Mouse (Mus musculus) gastrocnemius, postnatal 14 days (tissue): Measurements from ENCODE around the gene Pif1. TPM values are rescaled to one million over a fixed set of nuclear protein-coding genes. Genes with fewer than 3 reads are reported as not detected.

Source experiments
- DNase-seq: peaks from one replicate; pipeline ENCODE4 v3.0.0; 2021; ENCODE audit warnings: mixed read lengths
- intact Hi-C: fragments of 180-260 bp; cut with DNase I; formaldehyde crosslinking; loops from one replicate; pipeline ENCODE4 v1.15.1; 2025; ENCODE audit warnings: low total_unique reads
- total RNA-seq, 2 experiments: library from RNA; stranded (reverse); gene quantifications; 2 replicates each; pipeline ENCODE4 v1.2.3; 2021

Gene Pif1
- total RNA-seq, 2 experiments from 2014 or later: 0.44 to 0.57 TPM

DNA sequence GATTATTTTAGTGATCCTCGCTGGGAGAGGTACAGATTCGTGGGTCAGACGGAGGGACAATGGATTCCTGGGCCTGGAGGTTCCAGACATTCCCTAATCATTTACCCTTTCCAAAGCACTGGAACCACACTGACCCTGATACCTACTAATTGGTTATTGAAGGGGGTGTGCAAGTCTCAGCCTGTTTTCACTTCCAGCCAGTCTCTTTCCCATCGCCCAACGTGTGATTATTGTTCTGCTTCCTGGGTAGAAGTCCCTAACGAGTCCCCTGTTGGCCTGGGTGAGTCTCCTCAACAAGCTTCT is 261 bp downstream of the Pif1 start:
- no peak for DNase-seq
- intact Hi-C loops: no loop called here

- DNase-seq: peak; percentile 31
- intact Hi-C loops: no loop called here
Observed at GRCm38 (mm10) chr9:65587573-65588358, 806 bp downstream of the Pif1 start.

- intact Hi-C loops: no loop called here
- no peak for DNase-seq
Observed at GRCm38 (mm10) chr9:65589091-65589490, 2.1 kb downstream of the Pif1 start.

DNA sequence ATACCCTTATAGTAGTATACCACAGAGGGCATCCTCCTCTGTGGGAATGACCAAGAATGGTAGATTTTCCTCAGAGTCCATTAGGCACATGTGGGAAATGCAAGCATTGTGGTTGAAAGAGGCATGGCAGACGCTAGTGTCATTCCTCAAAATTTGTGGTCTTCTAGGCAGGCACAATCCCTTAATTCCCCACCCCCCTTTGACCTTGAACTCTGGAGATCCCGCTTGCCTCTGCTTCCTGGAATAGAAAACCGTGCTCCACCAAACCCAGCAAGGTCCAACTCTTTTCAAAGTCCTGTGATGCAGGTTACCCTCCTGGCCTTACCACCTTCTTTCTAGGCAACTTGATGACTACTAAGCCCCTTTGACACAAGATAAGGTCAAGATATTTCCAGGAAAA is 5.8 kb downstream of the Pif1 start:
- intact Hi-C loops: no loop called here

DNA sequence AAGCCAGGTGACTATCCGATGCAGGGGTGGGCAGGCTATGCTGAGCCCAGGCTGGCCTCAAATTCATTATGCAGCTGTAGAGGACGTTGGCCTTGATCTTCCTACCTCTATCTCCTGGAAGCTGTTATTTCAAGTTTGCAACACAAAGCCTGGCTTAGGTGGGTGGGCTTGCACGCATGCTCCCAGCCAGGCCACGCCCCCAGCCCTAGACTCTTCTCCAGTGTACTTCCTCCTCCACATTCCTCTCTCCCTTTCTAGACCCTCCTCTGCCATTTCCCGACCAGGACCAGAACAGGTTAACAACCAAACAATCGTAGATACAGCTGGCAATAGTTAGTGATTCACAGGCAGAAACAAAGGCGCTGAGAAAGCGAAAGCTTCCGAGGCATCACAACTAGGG is 6.6 kb downstream of the Pif1 start:
- DNase-seq: no peak
- intact Hi-C loops: no loop called here

More for the DNA sequence above, 5.8 kb downstream of the Pif1 start:
- no peak for DNase-seq

DNA sequence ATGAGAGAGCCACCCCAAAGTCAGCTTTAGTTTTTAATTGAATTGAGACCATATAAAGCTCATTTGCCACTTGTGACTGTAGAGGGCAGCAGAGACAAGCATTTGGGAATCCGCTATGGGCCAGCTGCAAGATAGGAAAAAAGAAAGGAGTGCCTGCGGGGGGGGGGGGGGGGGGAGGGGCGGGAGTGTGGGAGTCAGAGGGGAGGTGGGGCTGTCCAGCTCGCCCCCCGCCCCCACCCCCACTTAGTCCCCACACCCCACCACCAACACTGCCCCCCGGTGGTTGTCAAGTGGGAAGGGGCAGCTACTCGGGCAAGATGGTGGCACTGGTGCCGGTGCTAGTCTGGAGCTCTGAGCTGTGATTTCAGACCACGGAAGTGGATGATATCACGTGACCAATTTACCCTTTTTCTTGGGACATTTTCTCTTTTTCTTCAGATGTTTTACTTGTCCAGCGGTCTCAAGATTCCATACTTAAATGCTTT is 11.8 kb downstream of the Pif1 start:
- intact Hi-C loops: no loop called here
- no peak for DNase-seq

DNA sequence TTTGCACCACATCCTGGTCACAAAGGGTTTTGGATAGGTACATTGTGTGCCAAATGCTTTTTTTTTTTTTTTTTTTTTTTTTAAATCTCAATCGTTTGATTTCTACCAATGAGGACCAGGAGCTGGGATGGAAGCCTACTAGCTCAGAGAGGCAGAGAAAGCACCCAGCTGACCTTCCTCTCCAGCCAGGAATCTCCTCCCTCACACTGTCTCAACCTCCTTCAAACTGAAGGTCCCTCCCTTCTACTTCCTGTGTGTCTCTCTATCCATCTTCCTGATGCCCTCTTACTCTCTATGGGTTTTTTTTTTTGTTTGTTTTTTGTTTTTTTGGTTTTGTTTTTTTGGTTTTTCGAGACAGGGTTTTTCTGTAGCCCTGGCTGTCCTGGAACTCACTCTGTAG is 14.0 kb downstream of the Pif1 start:
- no peak for DNase-seq
- intact Hi-C loops: no loop called here

GRCm38 (mm10) chr9:65603401-65604102 is 16.6 kb downstream of the Pif1 start:
- intact Hi-C loops: loop anchor here (2.0 kb wide), 1 partner anchor 57 kb away; no protein-coding TSS in a partner anchor
- DNase-seq: no peak

DNA sequence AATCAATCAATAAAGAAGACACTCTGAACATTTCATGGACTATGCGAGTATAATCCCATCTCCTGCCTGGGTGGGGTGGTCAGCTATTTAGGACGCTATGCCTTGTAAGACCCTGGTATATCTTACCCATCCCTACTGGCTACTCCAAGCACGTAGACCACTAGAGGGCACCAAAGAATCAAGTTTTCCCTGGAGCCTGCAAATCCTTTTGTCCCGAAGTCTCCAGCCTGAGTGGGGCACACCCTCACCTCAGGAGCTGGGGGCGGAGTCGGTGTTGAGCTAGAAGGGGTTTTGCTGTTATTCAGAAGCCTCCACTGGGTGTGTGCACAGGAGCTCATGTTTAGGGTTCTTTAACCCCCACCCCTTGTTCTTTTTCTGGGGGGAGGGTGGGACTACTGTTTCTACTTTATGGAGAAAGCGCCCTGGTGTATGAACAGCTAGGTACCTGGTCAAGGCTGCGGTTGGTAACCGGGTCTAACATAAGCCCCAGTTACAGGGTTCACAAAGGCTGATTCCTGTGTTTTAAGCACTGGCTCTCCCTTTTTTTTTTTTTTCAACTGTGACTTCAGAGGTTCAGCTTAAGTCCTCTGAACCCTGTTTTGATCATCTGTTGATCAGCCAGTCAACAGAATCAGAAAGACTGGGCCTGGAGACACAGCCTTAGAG is 18.6 kb downstream of the Pif1 start:
- intact Hi-C loops: loop anchor here (2.0 to 5.0 kb wide), 2 partner anchors 55 to 247 kb away; no protein-coding TSS in a partner anchor
- peak; percentile 57 for DNase-seq

GRCm38 (mm10) chr9:65606321-65607109 is 19.6 kb downstream of the Pif1 start:
- intact Hi-C loops: loop anchor here (5.0 kb wide), 1 partner anchor 246 kb away; no protein-coding TSS in a partner anchor

DNA sequence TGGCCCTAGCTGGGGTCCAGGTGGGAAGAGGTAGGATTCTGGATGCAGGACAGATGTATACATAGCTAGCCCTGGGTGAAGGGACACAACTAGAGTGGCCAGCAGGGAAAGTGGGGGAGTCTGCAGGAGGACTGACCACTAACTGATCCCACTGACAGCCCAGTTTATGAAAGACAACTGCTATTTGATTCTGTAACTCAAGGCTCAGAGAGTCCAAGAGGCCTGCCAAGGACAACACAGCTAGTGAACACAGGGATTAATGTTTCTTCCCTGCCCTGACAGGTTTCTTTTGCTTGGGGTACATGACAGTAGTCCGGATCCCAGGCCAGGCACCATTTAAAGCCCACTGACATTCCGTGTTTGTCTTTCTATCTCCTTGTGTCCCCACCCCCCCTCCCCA is 20.2 kb downstream of the Pif1 start:
- intact Hi-C loops: loop anchor here (5.0 kb wide), 1 partner anchor 245 kb away; no protein-coding TSS in a partner anchor
- DNase-seq: no peak

More at GRCm38 (mm10) chr9:65606321-65607109, 19.6 kb downstream of the Pif1 start:
- DNase-seq: no peak

DNA sequence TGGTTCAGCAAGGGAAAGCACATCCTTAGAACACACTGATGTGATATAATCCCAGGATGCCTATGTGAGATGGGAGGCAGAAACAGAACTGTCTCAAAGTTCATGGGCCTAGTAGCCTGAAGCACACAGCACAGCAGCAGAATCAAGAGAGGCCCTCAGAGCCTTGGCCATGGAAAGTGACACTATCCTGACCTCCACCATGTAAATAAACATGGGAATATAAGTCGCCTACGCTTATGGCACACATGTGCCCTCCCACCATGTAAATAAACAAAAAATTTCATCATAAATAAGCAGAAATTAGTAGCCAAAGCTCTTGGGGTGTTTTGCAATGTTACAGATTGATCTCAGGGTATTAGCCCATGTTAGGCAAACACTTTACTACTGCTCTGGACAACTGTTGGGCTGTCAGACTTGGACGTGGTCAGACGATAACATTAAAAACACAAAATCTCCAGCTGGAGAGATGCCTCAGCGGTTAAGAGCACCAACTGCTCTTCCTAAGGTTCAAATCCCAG is 25.1 kb downstream of the Pif1 start:
- intact Hi-C loops: no loop called here
- no peak for DNase-seq

GRCm38 (mm10) chr9:65613098-65613497 is 26.1 kb downstream of the Pif1 start:
- no peak for DNase-seq
- intact Hi-C loops: no loop called here

GRCm38 (mm10) chr9:65619311-65619710 is 32.4 kb downstream of the Pif1 start:
- intact Hi-C loops: no loop called here
- no peak for DNase-seq

- no peak for DNase-seq
- intact Hi-C loops: no loop called here
Observed at GRCm38 (mm10) chr9:65621196-65621595, 34.2 kb downstream of the Pif1 start.

DNA sequence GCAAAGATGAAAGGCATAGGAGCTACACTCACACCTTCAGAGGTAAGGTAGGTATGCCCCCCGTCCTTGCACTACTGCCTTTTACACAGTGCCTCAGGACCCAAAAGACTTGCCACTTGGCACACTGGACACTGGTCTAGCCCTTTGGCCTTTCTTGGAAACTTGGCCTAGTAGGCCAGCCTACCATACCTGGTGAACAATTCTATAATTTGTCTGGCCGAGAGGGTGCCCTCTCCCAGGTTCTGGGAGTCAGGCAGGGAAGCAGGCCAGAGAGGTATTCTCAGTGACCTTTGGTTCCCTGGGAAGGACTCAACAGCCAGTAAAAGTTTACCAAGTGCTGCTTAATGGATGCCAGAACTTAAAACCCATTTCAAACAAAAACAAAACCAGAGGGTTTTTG is 34.7 kb downstream of the Pif1 start:
- intact Hi-C loops: no loop called here
- no peak for DNase-seq

GRCm38 (mm10) chr9:65622826-65623225 is 35.9 kb downstream of the Pif1 start:
- DNase-seq: no peak
- intact Hi-C loops: no loop called here

DNA sequence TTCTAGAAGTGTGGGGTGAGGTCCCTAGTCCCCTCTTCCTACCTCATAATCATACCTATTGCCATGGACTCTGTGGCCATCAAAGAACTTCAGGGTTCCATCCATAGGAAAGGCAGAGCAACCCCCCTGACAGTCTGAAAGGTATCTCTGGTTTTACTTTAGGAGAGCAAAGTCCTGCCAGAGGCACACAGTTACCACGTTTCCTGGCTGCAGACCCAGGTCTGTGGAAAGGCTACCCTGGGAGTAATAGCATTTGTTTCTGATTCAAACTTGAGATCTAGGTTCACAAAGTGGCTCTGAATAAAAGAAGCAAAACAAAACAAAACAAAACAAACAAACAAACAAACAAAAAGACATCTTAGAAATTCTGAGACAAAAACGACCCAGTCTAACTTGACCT is 37.3 kb downstream of the Pif1 start:
- intact Hi-C loops: no loop called here
- no peak for DNase-seq

DNA sequence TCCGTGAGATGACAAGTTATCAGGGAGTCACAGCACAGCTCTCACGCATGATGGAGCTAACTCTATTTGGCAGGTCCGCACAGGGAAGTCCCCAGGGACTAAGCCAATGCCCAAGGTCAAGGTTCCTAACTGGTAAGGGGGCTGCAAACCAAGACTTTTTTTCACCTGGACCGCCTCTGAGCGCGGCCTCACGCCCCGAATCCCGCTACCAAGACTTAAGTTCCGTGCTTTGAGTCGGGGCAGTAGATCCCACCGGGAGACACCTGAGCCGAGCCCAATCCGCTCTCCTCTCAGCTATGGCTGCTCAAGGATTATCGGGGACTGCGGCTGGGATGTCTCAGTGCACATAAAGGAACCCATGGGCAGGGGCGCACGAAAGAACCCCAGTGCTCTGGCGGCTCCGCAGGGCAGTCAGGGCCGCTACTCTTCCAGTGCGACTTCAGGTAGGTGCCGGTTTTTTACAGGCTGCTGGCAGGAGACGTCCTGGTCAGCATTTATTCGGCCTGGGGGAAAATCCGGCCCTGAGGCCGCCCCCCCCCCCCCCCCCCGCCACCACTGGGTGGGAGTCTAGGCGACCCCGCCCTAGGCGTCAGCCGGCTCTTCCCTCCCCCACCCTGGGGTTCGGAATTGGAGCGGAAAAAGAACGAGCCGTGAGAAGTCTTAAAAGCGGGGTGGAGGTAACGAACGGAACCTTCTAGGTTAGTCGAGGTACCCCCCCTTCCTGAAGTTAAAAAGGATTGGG is 42.2 kb downstream of the Pif1 start, which contains the start of gene Rbpms2:
Gene Rbpms2, plus strand, starts transcription at position 624 of the 742 bp plus-strand sequence.
- intact Hi-C loops: no loop called here
- no peak for DNase-seq
